Mouse (Mus musculus): ENCODE results near the gene Iqck. TPM values are rescaled to one million over a fixed set of nuclear protein-coding genes. Genes with fewer than 3 reads are reported as not detected.

Iqck gene
- polyA plus RNA-seq, 1 experiment from 2014 or later: 4.5 TPM

- POLR2A ChIA-PET: no interaction called here
- DNase-seq (ENCODE audit: low read depth, low spot score): no peak
- no peak for ATAC-seq
- CTCF ChIA-PET: interaction anchor here (0.9 to 1.1 kb wide), 2 partner anchors 23 to 54 kb away, joined by 3 read pairs; no protein-coding TSS in a partner anchor
- no peaks in the 10 kb centered on the region for H3K27me3 ChIP-seq
- TF ChIP-seq CTCF (IDR thresholded peaks at IDR 0.05): no peak
- in situ Hi-C loops (cut with MboI; ENCODE audit: low pct_unique_long_range_greater_than_20kb): no loop called here
Measured at GRCm38 (mm10) chr7:118982586-118982985, 127.0 kb downstream of the Iqck start.

GRCm38 (mm10) chr7:118983961-118984360, 128.4 kb downstream of the Iqck start:
- ChIA-PET POLR2A (no interaction called here), CTCF (no interaction called here)
- ATAC-seq: no peak
- TF ChIP-seq CTCF (IDR thresholded peaks at IDR 0.05): no peak
- in situ Hi-C loops (cut with MboI; ENCODE audit: low pct_unique_long_range_greater_than_20kb): no loop called here
- DNase-seq (ENCODE audit: low read depth, low spot score): no peak
- H3K27me3 ChIP-seq: no peaks in the 10 kb centered on the region

DNA sequence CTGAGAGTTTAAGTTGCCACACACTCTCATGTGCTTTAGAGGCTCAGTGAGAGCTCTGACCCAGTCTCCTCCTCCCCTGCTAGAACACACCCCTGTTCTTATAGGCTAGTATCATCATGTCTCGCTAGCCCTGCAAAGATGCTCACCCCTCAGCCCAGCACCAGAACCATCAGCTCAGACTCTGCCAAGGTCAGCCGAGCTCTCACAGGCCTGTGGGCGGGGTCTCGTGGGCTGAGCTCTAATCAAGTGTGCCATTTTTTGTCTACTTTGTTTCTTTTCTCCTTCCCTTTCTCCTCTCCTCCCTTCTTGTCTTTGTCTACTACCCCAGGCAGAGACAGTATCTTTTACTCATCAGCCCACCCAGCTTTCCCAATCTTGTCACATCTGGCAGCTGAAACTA, 130.2 kb downstream of the Iqck start:
- ATAC-seq (no peak), DNase-seq (ENCODE audit: low read depth, low spot score) (no peak)
- CTCF ChIA-PET: no interaction called here
- H3K27me3 ChIP-seq: no peaks in the 10 kb centered on the region
- POLR2A ChIA-PET: no interaction called here
- no peak for TF ChIP-seq CTCF (IDR thresholded peaks at IDR 0.05)
- in situ Hi-C loops (cut with MboI; ENCODE audit: low pct_unique_long_range_greater_than_20kb): loop anchor here (5.0 kb wide), 1 partner anchor 33 kb away; no protein-coding TSS in a partner anchor

DNA sequence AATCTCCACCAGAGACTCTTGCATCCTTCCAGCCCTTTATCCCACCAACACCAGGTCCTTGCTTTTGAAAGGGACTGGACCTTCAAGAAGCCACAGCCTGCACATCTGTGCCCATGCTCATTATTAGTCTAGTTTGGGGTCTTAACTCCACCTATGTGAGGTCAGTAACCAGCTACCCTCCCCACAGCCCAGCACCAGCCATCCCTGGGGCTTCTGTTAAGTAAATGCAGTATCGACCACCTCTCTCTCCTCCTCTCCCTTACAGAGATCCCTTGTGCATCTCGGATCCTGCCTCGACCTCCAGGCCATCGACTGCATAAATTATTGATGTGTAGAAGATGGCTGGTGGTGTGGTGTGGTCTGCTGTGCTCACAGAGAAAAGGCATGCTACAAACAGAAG, 130.8 kb downstream of the Iqck start:
- CTCF ChIA-PET: no interaction called here
- TF ChIP-seq CTCF (IDR thresholded peaks at IDR 0.05): no peak
- POLR2A ChIA-PET: no interaction called here
- H3K27me3 ChIP-seq: no peaks in the 10 kb centered on the region
- DNase-seq (ENCODE audit: low read depth, low spot score) (no peak), ATAC-seq (no peak)
- in situ Hi-C loops (cut with MboI; ENCODE audit: low pct_unique_long_range_greater_than_20kb): loop anchor here (5.0 kb wide), 1 partner anchor 34 kb away; no protein-coding TSS in a partner anchor

- DNase-seq (ENCODE audit: low read depth, low spot score): no peak
- no peak for TF ChIP-seq CTCF (IDR thresholded peaks at IDR 0.05)
- H3K27me3 ChIP-seq: no peaks in the 10 kb centered on the region
- ChIA-PET POLR2A (interaction anchor here (0.6 kb wide), 1 partner anchor 78 kb away, joined by 3 read pairs; no protein-coding TSS in a partner anchor), CTCF (no interaction called here)
- ATAC-seq: no peak
- in situ Hi-C loops (cut with MboI; ENCODE audit: low pct_unique_long_range_greater_than_20kb): loop anchor here (5.0 kb wide), 1 partner anchor 37 kb away; no protein-coding TSS in a partner anchor
Measured at GRCm38 (mm10) chr7:118989275-118989856, 133.8 kb downstream of the Iqck start.

DNA sequence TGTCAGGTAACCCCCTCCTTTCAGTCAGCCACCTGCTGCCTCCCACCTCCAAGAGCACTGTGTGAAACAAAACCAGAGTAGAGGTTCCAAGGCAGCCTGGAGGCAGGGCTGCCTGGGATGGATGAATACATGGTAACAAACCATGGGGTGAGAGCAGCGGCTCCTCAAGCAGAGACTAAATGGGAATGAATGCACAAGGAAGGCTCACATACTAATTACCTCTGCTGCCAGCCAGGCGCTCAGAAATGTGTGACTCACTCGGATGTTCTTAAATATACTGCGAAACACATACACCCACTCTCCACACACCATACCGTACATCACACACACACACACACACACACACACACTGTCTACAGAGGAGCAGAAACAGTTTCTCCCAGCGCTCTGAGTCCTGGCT, 134.7 kb downstream of the Iqck start:
- H3K27me3 ChIP-seq: no peaks in the 10 kb centered on the region
- in situ Hi-C loops (cut with MboI; ENCODE audit: low pct_unique_long_range_greater_than_20kb): loop anchor here (5.0 to 10.0 kb wide), 2 partner anchors 58 to 135 kb away; partner anchors contain the start of genes Iqck and Knop1
- TF ChIP-seq CTCF (IDR thresholded peaks at IDR 0.05): no peak
- CTCF ChIA-PET: no interaction called here
- DNase-seq (ENCODE audit: low read depth, low spot score) (peak; percentile 54), ATAC-seq (peak; percentile 48)
- POLR2A ChIA-PET: no interaction called here

GRCm38 (mm10) chr7:118991341-118991884, 135.9 kb downstream of the Iqck start:
- no peaks in the 10 kb centered on the region for H3K27me3 ChIP-seq
- DNase-seq (ENCODE audit: low read depth, low spot score) (no peak), ATAC-seq (no peak)
- in situ Hi-C loops (cut with MboI; ENCODE audit: low pct_unique_long_range_greater_than_20kb): loop anchor here (5.0 to 10.0 kb wide), 2 partner anchors 59 to 137 kb away; partner anchors contain the start of genes Iqck and Knop1
- TF ChIP-seq CTCF (IDR thresholded peaks at IDR 0.05): no peak
- CTCF ChIA-PET: interaction anchor here (0.7 kb wide), 1 partner anchor 14 kb away, joined by 4 read pairs; no protein-coding TSS in a partner anchor
- POLR2A ChIA-PET: interaction anchor here (0.5 kb wide), 1 partner anchor 111 kb away, joined by 5 read pairs; no protein-coding TSS in a partner anchor

DNA sequence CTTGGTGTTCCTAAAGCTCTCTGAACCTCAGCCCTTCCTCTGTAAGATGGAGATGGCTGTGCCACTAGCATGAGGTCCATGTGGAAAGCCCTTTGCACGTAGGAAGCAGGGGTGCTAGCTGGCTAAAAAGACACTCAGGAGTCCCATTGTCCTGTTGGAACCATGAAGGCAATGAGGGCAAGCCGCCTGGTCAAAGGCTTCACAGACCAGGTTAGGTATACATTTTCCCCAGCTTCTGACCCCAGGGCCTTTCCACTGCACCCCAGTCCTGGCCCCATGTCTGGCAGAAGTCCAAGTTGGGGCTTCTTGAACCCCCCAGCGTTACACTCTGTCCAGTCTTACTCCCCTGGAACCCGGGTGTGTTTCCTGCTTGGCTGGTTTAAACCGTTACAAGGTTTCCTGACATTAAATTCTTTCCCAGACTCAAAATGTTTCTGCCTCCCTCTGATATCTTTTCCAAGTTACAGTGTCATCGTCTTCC, 136.6 kb downstream of the Iqck start:
- in situ Hi-C loops (cut with MboI; ENCODE audit: low pct_unique_long_range_greater_than_20kb): loop anchor here (5.0 to 10.0 kb wide), 2 partner anchors 60 to 137 kb away; partner anchors contain the start of genes Iqck and Knop1
- no peaks in the 10 kb centered on the region for H3K27me3 ChIP-seq
- TF ChIP-seq CTCF (IDR thresholded peaks at IDR 0.05): no peak
- ChIA-PET POLR2A (interaction anchor here (1.2 kb wide), 1 partner anchor 167 kb away, joined by 3 read pairs; no protein-coding TSS in a partner anchor), CTCF (interaction anchor here (2.0 kb wide), 1 partner anchor 113 kb away, joined by 6 read pairs; no protein-coding TSS in a partner anchor)
- ATAC-seq (no peak), DNase-seq (ENCODE audit: low read depth, low spot score) (no peak)

- H3K27me3 ChIP-seq: no peaks in the 10 kb centered on the region
- CTCF ChIA-PET: interaction anchor here (1.7 to 2.0 kb wide), 2 partner anchors 109 to 114 kb away, joined by 5 to 6 read pairs; no protein-coding TSS in a partner anchor
- in situ Hi-C loops (cut with MboI; ENCODE audit: low pct_unique_long_range_greater_than_20kb): loop anchor here (5.0 to 10.0 kb wide), 2 partner anchors 61 to 138 kb away; partner anchors contain the start of genes Iqck and Knop1
- no peak for DNase-seq (ENCODE audit: low read depth, low spot score)
- no peak for ATAC-seq
- POLR2A ChIA-PET: interaction anchor here (1.0 to 1.2 kb wide), 3 partner anchors 103 to 168 kb away, joined by 3 to 4 read pairs (median 3); no protein-coding TSS in a partner anchor
- TF ChIP-seq CTCF (IDR thresholded peaks at IDR 0.05): no peak
Measured at GRCm38 (mm10) chr7:118992623-118993405, 137.3 kb downstream of the Iqck start.
